Mouse (Mus musculus) induced T-regulatory cell, adult 2 months (primary cell): ENCODE measurements around the gene Mrc1.

Experiments used
- DNase-seq: peaks from one replicate; pipeline ENCODE4 v3.0.0-alpha.2; 2012; ENCODE audit warnings: low read depth

The Mrc1 gene

GRCm38 (mm10) chr2:14244668-14245067 is 15.5 kb downstream of the Mrc1 start:
- no peak for DNase-seq

- no peak for DNase-seq
Measured at GRCm38 (mm10) chr2:14249839-14250564, 20.8 kb downstream of the Mrc1 start.

- no peak for DNase-seq
Measured at GRCm38 (mm10) chr2:14251938-14252337, 22.7 kb downstream of the Mrc1 start.

- DNase-seq, result no peak
Measured at GRCm38 (mm10) chr2:14258345-14258850, 29.2 kb downstream of the Mrc1 start.

GRCm38 (mm10) chr2:14262090-14262489 is 32.9 kb downstream of the Mrc1 start:
- DNase-seq, result no peak

- DNase-seq, result no peak
Measured at GRCm38 (mm10) chr2:14269160-14269559, 40.0 kb downstream of the Mrc1 start.

GRCm38 (mm10) chr2:14272088-14272487 is 42.9 kb downstream of the Mrc1 start:
- DNase-seq, result no peak

- no peak for DNase-seq
Measured at GRCm38 (mm10) chr2:14275796-14276195, 46.6 kb downstream of the Mrc1 start.

- DNase-seq, result no peak
Measured at GRCm38 (mm10) chr2:14279256-14279655, 50.1 kb downstream of the Mrc1 start.

- no peak for DNase-seq
Measured at GRCm38 (mm10) chr2:14279795-14280194, 50.6 kb downstream of the Mrc1 start.

GRCm38 (mm10) chr2:14295334-14295733 is 66.1 kb downstream of the Mrc1 start:
- DNase-seq, result peak; percentile 78

- peak; percentile 1 for DNase-seq
Measured at GRCm38 (mm10) chr2:14312505-14313380, 83.6 kb downstream of the Mrc1 start.

GRCm38 (mm10) chr2:14315113-14315512 is 85.9 kb downstream of the Mrc1 start:
- DNase-seq, result no peak

GRCm38 (mm10) chr2:14341652-14342308 is 112.6 kb downstream of the Mrc1 start:
- DNase-seq, result no peak

GRCm38 (mm10) chr2:14342309-14342839 is 113.2 kb downstream of the Mrc1 start:
- DNase-seq, result no peak
